8 mouse cellular contexts compared by ENCODE assay signal in the genomic region with DNA sequence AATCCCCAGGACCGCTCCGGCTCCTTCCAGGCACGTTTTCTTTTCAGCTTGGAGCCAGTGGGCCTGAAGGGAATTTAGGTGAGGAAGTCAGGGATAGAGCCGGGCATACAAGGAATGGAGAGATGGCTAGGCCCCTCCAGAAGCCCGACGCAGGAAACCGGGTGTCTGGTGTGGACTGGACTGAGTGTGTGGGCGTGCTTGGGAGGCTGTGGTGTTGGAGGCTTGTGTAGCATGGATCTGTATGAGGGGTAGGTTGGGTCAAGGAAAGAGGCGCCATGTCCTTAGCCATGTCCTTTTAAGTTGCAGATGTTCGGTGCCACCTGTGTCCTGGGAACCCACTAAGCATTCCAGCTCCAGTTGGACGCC. TPM values are rescaled to one million over a fixed set of nuclear protein-coding genes. Genes with fewer than 3 reads are reported as not detected.
A peak's percentile ranks its signal among the peaks of the same experiment; 100 is the strongest.
DNase-seq lines count a peak whose midpoint lies in the region; ATAC-seq lines count a peak whose summit lies in the region.

No protein-coding gene starts in this region.

- no peak for ATAC-seq in heart, embryonic 13.5 days (ENCODE audit: extremely low read depth, insufficient number of reproducible peaks, low FRiP score, low TSS enrichment)
- ATAC-seq in limb, embryonic 11.5 days (ENCODE audit: insufficient number of reproducible peaks, low FRiP score, low TSS enrichment, low read depth): no peak

- H3K27ac ChIP-seq in heart, embryonic 13.5 days (replicated peaks): 0 out of 2 replicates have a peak overlapping the region, but pooled peaks have one; percentile 2
- no peak overlapping the region for H3K27ac ChIP-seq in limb, embryonic 11.5 days (replicated peaks; ENCODE audit: low read depth, low read length)

- DNase-seq in heart, adult 9 months (ENCODE audit: low spot score in 2 of 2): no peak
- DNase-seq in thymus, postnatal 25 days: peak; percentile 9
- DNase-seq in thymus, postnatal 4 days: no peak
- no peak for DNase-seq in limb, embryonic 11.5 days (ENCODE audit: low spot score)
- peak; percentile 6 for DNase-seq in retina, embryonic 14.5 days (ENCODE audit: low spot score)
- DNase-seq in urinary bladder, adult 2 months (ENCODE audit: low spot score): no peak
- DNase-seq in gastrocnemius, postnatal 14 days: no peak

- H3K9ac ChIP-seq in heart, embryonic 13.5 days: peak overlapping the region; percentile 86
- H3K9ac ChIP-seq in limb, embryonic 11.5 days (ENCODE audit: low read length): peak overlapping the region; percentile 76

- H3K4me1 ChIP-seq in heart, embryonic 13.5 days: peaks cover 26% of the 10 kb centered on the region
- H3K4me1 ChIP-seq in limb, embryonic 11.5 days (ENCODE audit: control insufficient read depth, insufficient read depth, low read length): peaks cover 6% of the 10 kb centered on the region; the same call in 1 of the 2 replicates

- WGBS in heart, embryonic 13.5 days: 20% methylated on average over 11 of the region's 11 CpGs
- 31% methylated on average over 11 of the region's 11 CpGs for WGBS in limb, embryonic 11.5 days

- intact Hi-C loops in gastrocnemius, postnatal 14 days (cut with DNase I; ENCODE audit: low total_unique reads): no loop called here

- H3K36me3 ChIP-seq in heart, embryonic 13.5 days: peaks cover 3% of the 10 kb centered on the region; the same call in 1 of the 2 replicates
- H3K36me3 ChIP-seq in limb, embryonic 11.5 days (ENCODE audit: control insufficient read depth, insufficient read depth, low read length): no peaks in the 10 kb centered on the region

- H3K4me3 ChIP-seq in heart, embryonic 13.5 days: peak overlapping the region; percentile 69
- peak overlapping the region; percentile 62 for H3K4me3 ChIP-seq in limb, embryonic 11.5 days (ENCODE audit: low read depth, low read length)

- no peaks in the 10 kb centered on the region for H3K27me3 ChIP-seq in heart, embryonic 13.5 days (replicated peaks)
- H3K27me3 ChIP-seq in limb, embryonic 11.5 days (ENCODE audit: control insufficient read depth, insufficient read depth, low read length): no peaks in the 10 kb centered on the region

- H3K4me2 ChIP-seq in heart, embryonic 13.5 days: peak overlapping the region; percentile 96
- peak overlapping the region; percentile 88 for H3K4me2 ChIP-seq in limb, embryonic 11.5 days (ENCODE audit: low read depth, severe bottlenecking)

- H3K9me3 ChIP-seq in heart, embryonic 13.5 days: peaks cover 5% of the 10 kb centered on the region; the same call in 1 of the 2 replicates
- H3K9me3 ChIP-seq in limb, embryonic 11.5 days (ENCODE audit: control insufficient read depth, low read length): no peaks in the 10 kb centered on the region

RNA-seq across cellular contexts. Expression of gene Adcy3, which starts 0.9 kb away (rescaled TPM):
- polyA plus RNA-seq in heart, embryonic 13.5 days (2015; fragmentation: Nextera tagmentation; extraction: Ambion mirVana): 4.2 and 4.4 TPM in 2 replicates
- 4.7 and 7.4 TPM in 2 replicates for polyA plus RNA-seq in limb, embryonic 11.5 days (2014; fragmentation: Nextera tagmentation; extraction: Ambion mirVana)
- 4.2 and 6.5 TPM in 2 replicates for polyA plus RNA-seq in urinary bladder, adult 2 months (2012; rRNA removed)
- 1 to 10 TPM; 3.1 to 3.9 TPM for total RNA-seq in gastrocnemius, postnatal 14 days (2021)

RNA-seq across cellular contexts. Expression of gene Dnajc27, which starts 51.4 kb away (rescaled TPM):
- polyA plus RNA-seq in heart, embryonic 13.5 days (2015; fragmentation: Nextera tagmentation; extraction: Ambion mirVana): 7.8 and 8.0 TPM in 2 replicates
- 8.6 and 10.5 TPM in 2 replicates for polyA plus RNA-seq in limb, embryonic 11.5 days (2014; fragmentation: Nextera tagmentation; extraction: Ambion mirVana)
- polyA plus RNA-seq in urinary bladder, adult 2 months (2012; rRNA removed): 10.3 and 10.4 TPM in 2 replicates
- 10 to 100 TPM; 13.3 to 14.5 TPM for total RNA-seq in gastrocnemius, postnatal 14 days (2021)

Comparison
In these comparisons a context has a peak if more than half of its experiments do, and no peak if none do; other contexts are left out.
1. DNase-seq: peak in thymus, postnatal 25 days (single experiment) and retina, embryonic 14.5 days (single experiment); none in heart, adult 9 months (0 of 2), thymus, postnatal 4 days (single experiment), limb, embryonic 11.5 days (single experiment), urinary bladder, adult 2 months (single experiment) and gastrocnemius, postnatal 14 days (single experiment).